Mouse (Mus musculus): ENCODE measurements around the gene Ints7.

The Ints7 gene

DNA sequence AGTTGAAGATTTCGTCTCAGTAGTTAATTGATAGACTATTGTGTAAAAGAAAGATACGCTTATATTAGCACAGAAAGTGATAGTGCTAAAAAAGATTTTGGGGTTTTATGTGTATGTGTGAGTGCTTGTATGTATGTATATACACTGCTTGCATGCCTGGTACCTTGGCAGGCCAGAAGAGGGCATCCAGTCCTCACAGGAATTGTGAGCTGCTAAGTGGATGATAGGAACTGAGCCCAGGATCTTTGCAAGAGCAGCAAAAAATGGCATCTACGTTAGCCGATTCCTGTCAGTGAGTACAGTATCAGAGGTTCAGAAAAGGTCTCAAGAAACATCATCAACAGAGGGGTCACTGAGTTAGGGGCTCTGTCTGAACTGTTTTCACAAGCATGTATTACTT is 9.0 kb downstream of the Ints7 start:
- no peak for DNase-seq (ENCODE audit: low spot score)

DNA sequence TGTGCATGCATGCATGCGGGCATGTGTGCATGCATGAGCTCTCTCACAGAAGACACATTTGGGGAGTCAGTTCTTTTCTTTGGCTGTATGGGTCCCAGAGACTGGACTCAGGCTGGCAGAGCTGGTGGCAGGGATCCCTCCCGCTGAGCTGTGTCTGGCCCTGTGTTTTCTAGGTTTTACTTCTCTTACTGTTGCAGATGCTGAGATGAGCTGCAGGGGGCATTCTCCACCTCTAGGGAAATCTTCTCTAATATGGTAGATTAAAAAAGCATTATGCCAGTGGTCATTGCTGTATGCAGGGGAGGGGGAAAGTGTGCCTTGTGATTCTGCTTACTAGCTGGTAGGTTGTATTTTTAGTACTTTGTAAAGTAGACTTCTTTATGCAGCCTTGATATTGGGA is 10.3 kb downstream of the Ints7 start:
- DNase-seq (ENCODE audit: low spot score) = no peak

DNA sequence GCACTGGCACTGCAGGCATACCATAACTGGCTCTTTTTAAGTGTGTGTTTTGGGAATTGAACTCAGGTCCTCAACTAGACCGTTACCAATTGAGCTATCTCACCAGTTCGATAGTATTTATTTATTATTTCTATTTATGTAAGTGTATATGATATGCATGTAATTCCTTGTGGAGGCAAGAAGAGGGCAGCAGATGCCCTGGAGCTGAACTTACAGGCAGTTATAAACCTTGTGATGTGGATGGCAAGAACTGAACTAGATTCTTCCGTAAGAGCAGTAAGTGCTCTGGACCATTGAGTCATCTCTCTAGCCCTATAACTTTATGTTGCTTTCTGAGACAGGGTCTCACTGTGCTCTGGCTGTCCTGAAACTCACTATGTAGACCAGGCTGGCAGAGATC is 11.6 kb downstream of the Ints7 start:
- no peak for DNase-seq (ENCODE audit: low spot score)

DNA sequence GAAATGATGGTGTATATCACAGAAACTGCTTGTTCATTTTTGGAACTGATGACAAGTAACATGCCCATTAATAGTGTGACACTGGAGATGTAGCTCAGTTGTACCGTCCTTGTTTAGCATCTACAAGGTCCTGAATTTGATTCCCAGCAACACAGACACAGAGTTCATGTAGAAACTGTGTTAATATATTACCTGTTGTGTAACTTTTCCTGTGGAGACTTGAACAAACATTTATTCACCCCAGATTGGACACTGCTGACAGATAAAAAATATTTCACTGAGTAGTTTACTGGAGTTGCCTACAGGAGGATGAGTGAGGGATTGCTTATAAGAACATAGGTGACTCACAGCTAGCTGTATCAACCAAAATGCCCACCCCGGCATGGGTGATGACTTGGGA is 13.3 kb downstream of the Ints7 start:
- DNase-seq (ENCODE audit: low spot score) = no peak

DNA sequence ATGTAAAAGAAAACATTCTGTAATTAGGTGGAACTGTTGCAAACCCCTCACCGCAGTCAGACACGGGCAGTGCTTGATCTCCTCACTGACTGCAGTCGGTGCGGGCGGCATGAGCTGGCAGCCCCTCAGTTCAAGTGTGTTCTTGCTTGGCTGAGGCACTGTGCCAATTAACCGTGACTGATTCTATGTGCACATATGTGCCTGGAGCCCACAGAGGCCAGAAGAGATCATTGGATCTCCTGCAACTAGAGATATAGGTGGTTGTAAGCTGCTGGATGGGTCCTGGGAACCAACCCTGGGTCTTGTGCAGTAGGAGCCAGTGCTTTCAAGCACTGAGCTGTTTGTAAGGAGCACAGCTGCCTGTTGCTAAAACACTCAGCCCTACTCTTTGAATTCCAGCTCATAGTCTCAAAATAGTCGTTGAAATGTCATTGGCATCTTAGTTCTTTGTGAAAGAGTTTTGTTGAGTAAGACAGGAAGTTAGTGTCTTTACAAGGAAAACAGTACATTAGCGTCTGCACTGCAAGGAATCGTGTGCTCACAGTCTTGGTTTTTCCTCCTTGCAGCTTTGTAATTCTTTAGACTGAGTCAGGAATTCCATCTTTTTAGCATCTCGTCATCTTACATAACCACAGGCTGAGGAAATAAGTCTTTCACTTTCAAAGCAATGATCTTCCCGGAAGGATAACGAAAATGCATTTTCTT is 16.7 kb downstream of the Ints7 start:
- no peak for DNase-seq (ENCODE audit: low spot score)

DNA sequence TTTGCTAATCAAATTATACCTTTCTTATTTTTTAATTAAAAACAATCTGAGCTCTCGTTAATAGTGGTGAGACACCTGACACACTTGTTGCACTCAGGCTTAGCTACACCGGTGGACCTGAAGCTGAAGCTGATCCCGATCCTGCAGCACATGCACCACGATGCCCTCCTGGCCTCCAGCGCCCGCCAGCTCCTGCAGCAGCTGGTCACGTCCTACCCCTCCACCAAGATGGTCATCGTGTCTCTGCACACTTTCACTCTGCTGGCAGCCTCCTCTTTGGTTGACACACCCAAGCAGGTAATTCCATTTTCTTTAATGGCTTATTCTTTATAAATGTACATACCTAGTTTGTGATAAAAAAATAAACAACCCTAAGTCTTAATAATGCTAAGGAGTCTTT is 20.6 kb downstream of the Ints7 start:
- DNase-seq (ENCODE audit: low spot score) = no peak

DNA sequence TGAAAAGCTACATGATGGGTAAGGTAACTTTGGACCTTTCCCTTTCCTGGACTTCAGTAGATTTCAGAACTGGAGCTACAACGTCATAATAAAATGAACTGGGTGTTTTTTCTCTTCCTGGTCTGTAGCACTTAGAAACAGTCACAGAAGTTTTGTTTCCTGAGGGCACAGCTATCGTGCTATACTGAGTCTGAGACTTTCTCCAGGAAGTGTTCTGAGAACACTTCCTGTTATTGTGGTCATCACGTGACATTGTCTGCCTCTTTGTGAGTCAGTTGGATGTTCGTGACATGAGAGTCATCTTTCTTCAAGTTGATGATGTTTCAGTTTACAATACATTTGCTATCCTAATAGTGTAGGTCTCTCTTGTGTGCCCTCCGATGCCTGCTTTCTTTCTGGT is 23.8 kb downstream of the Ints7 start:
- DNase-seq (ENCODE audit: low spot score) = no peak

DNA sequence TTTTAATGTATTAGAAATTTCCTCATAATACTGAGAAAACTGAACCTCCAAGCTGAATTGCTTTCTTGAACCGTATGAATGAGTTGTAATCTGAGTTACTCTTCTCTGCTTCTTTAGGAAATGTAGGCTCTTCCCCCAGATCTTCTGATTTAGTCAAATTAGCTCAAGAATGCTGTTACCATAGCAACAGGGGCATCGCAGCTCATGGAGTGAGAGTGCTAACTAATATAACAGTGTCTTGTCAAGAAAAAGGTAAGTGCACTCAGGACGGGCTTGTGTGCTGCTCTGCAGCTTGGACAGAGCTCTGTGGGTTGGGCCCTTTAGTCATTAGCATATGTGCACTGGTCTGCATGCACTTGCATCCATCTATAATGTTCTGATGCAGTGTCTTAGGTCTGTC is 29.3 kb downstream of the Ints7 start:
- DNase-seq (ENCODE audit: low spot score) = no peak

DNA sequence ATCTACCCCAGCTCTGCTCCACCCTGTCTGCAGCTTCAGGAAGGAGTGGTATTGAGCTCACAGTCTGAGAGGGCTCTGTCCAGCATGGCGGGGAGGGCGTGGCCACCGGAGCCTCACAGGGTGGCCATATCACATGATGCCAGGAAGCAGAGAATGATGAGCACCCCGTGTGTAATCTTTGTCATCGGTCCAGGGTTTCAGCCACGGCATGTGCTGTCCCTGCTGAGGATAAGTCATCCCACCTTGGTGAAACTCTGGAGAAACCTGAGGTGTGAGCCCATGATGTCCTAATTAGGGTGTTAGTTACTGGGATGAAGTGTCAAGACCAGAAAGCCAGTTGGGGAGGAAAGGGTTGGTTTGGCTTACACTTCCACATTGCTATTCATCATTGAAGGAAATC is 33.6 kb downstream of the Ints7 start:
- no peak for DNase-seq (ENCODE audit: low spot score)

DNA sequence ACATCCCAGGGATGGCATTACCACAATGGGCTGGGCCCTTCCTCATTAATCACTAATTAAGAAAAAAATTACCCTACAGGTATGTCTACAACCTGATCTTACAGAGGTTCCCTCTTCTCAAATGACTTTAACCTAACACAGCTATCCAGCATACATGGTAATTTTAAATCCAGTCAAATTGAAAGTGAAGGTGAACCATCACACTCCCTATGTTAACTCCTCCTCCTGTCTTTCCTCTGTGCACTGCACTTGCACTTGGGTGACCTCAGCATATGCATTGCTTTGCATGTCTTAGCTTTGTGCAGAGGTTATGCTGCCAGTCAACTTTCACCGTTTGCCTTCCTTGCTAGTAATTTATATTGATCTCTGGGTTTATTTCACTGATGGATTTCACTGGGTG is 34.1 kb downstream of the Ints7 start:
- no peak for DNase-seq (ENCODE audit: low spot score)

DNA sequence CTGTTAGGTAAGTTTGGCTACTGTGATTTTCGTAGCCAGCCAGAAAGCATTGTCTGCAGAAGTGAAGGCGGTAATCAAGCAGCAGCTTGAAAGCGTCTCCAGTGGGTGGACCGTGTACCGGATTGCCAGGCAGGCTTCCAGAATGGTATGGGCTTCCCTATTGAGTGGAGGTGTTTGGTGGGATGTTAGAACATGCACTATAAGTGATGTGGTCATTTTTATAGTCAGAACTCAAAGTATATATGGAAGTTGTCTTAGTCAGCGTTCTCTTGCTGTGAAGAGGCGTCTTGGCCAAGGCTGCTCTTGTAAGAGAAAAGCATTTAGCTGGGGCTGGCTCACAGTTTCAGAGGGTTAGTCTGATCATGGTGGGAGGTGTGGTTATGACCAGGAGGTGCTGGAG is 34.9 kb downstream of the Ints7 start:
- no peak for DNase-seq (ENCODE audit: low spot score)

DNA sequence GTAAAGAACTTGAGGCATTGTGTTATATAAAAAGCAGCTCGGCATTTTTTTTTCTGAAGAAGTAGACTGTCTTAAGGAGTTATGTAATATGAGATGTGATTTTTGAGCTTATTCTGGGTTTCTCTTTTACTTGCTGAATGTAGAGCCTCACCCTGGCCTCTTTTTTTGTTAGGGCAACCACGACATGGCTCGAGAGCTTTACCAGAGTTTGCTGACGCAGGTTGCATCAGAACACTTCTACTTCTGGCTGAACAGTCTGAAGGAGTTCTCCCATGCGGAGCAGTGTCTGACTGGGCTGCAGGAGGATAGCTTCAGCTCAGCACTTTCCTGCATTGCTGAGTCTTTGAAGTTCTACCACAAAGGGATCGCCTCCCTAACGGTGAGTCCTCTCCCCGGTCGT is 36.2 kb downstream of the Ints7 start:
- DNase-seq (ENCODE audit: low spot score) = no peak

DNA sequence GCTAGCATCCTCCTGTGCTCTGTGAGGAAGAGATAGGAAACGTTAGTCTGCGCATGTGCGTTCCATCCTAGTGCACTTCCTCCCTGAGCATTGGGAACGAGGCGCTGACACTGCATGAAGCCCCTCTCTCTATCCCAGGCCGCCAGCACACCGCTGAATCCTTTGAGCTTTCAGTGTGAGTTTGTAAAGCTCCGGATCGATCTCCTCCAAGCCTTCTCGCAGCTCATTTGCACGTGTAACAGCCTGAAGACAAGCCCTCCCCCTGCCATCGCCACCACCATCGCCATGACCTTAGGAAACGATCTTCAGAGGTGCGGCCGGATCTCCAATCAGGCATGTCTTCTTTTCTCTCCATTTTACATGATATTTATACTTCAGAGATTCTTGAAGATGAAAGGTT is 37.4 kb downstream of the Ints7 start:
- DNase-seq (ENCODE audit: low spot score) = no peak

DNA sequence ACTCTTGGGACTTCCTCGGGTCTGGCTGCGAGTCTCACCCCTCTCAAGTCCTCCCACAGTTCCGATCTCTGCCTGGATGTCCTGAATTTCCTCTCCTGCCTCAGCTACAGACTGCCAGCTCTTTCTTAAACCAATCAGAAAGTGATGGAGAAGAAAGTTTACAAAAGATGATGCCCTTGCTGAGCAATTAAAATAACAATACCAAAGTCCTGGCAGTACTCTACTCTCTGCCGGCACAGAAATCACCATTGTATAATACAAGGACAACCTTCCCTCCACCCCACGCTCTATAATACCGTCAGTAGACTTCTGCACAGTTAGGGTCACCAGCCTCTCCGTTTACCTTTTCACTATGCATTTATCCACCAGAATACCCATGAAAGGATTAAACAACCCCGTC is 40.8 kb downstream of the Ints7 start:
- no peak for DNase-seq (ENCODE audit: low spot score)

DNA sequence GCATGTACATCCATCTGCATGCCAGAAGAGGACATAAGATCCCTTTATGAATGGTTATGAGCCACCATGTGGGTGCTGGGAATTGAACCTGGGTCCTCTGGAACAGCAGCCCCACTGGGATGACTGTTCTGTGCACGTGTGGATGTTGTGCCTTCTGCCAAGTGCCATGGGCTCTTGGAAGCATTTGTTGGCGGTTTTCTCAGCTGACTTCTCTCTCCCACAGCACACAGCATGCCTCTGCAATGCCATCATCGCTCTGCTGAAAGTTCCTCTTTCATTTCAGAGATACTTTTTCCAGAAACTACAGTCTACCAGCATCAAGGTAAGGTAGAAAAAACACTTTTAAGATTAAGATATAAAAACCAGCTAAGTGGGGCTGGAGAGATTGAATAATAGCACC is 42.2 kb downstream of the Ints7 start:
- no peak for DNase-seq (ENCODE audit: low spot score)

DNA sequence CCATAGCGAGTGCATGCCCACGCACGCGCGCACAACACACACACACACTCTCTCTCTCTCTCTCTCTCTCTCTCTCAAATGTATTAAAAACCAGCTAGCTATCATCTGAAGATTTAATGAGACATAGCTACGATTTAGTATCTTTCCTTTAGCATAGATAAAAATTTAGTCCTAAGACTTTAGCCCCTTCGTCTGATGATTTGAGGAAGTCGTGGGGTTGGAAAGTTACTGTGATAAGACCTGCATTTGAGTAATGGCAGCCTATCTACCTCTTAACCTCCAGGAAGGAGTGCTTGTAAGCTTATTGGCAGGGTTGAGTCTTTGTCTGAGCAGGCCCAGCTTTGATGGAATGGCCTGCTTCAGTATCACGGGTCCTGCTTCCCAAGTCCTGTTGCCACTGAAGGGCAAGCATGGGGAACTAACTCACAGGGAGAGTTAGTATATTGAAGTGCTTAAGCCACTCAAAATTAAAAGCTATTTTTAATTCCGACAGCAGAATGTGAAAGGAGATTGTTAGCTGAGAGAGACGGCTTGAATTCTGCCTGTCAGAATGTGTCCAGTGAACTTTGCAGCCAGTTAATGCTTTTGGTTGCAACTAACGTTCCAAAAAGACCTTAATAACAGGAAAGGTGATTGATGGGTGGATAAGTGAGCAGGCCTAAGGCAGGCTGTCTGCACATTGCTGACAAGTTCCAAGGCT is 42.8 kb downstream of the Ints7 start:
- DNase-seq (ENCODE audit: low spot score) = no peak

DNA sequence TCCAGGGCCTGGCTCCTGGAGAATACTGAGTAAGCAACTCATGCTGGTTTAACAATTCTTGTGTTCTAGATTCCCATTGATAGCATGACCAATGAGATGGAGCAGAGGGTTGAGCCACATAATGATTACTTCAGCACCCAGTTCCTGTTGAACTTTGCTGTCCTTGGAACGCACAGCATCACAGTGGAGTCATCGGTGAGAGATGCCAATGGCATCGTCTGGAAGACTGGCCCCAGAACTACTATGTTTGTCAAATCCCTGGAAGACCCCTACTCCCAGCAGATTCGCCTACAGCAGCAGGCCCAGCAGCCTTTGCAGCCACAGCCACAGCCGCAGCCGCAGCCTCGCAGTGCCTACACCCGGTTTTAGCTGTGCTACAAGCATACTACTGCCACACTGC is 45.7 kb downstream of the Ints7 start:
- DNase-seq (ENCODE audit: low spot score) = no peak

DNA sequence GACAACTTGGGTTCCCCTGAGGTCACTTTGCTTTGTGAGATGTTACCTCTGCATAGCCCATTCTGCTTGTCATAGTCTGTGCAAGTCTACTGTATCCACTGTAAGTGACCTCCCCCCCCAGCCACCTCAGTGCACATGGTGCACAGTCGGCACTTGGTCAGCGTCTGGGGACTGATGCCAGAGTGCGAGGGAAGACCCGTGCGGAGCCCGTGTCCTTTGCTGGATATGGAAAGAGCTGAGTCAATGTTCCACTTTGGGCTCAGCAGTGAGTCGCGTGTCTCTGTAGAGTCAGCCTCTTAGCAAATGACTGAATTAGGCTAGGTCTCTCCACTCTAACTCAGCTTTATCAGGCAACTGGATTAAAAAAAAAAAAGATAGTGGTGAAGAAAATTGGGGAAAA is 47.4 kb downstream of the Ints7 start:
- DNase-seq (ENCODE audit: low spot score) = no peak

DNA sequence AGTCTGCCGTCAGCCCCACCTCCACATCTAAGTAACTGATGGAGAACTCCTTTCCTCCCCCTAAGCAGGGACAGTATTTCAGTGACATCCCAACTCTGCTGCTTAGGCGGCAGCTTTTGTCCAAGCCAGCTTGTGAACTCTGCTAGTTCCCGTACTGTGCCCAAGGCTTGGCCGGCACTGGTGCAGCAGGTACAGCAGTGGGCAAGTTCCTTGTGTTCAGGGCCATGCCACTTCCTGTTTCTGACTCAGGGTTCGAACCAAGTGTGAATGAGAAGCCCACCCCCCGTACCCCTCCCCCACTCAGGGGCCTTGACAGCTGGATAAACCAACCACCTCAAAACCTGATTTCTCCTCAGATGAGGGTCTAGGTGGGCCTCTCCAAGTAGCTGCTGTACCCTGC is 49.1 kb downstream of the Ints7 start:
- DNase-seq (ENCODE audit: low spot score) = no peak

DNA sequence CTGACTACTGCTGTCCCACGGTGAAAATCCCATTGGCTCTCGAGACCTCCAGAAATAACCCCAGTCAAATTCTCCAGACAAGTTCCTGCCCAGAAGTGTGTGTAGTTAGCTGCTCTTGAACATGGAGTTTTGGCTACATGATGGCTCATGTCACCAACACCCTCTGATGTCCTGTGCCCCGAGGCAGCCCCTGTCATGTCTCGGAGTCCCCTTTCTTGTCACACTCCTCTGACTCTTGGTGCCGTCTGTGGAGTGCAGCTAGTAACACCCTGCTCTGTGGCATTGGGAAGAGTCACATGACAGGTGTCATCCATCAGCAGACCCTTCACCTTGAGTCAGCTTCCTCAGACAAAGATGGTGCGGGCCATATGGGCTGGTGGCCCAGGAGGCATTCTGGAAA is 49.6 kb downstream of the Ints7 start:
- no peak for DNase-seq (ENCODE audit: low spot score)

DNA sequence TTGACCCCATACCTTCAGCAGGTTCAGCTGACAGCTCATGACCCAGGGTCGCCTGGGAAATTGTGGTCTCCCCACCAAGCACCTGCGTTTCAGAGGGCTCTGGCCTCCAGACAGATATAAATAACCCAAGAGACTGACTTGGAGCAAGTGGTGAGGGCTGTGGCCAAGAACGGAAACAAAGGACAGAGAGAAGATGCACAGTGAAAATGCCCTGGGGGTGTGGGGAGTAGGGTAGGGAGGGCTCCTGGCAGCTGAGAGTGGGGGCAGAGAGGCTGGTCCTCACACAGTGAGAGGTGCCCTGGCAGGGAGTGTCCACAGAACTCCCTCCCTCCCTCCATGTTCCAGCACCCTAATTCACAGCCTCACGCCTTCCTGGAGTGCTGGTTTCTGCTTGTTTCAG is 50.2 kb downstream of the Ints7 start:
- DNase-seq (ENCODE audit: low spot score) = no peak

DNA sequence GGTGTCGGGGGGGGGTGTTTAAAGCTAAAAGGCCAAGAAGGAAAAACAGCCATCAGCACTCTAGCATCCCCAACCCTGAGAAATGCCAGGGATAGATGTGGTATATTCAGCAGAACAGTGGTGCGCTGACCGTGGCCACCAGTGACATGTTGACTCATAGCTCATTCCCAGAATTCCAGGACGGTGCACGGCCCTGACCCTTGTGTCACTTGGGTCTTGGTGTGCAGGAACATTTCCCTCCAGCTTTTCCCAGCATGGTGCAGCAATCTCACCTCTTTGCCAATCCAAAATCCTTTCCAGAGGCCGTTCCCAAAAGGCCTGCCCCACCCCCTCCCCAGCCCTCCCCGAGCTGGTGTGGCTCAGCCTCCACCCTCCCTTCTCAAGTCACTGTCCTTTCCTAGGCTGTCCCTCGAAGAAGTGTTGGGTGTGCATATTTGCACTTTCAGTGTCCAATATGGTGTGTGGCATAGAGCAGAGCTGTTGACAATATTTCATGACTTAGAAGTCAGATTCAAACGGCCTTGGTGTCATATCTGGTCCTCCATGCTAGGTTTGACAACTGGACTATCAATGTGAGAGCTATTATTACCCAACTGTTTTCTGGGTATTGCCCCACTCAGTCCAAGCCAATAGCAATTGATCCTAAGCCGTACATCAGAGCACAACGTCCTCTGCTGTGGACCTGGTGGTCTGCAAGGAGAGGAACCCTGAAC is 53.2 kb downstream of the Ints7 start:
- no peak for DNase-seq (ENCODE audit: low spot score)

DNA sequence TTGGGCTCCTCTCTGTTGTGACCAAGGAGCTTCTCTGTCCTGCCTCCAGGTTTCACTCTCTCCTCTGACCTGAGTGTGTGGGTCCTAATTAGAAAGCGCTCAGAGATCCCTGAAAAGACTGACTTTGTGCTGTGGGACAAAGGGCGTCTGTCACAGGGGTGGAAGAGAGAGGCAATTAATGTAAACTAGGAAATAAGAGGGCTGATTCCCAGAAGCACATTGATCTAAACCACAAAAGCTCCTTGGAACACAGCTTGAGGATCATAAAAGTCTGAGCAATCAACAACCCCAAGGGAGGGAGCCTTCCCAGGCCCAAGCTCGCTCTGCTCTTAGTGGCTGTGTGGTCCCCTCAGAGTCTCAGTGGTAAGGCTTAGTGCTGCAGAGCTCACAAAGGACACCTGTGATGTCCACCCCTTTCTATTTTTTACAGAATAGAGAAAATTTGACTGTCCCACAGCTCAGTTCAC is 53.8 kb downstream of the Ints7 start:
- no peak for DNase-seq (ENCODE audit: low spot score)

All from urinary bladder, postnatal 10 days (tissue).